Mouse (Mus musculus) mesoderm, embryonic 11.5 days (tissue): ENCODE data around the gene Adam23.

Experiments used
- DNase-seq: peaks from one replicate; pipeline ENCODE4 v3.0.0-alpha.2; 2012; ENCODE audit warnings: low read depth, low spot score

The Adam23 gene

GRCm38 (mm10) chr1:63445656-63446046 lies at the start of gene Adam23:
Gene Adam23, plus strand, starts transcription at chr1:63445891.
- peak; percentile 74 for DNase-seq

GRCm38 (mm10) chr1:63401130-63401529 lies 44.6 kb upstream of the Adam23 start:
- DNase-seq = no peak

- DNase-seq = no peak
Observed at GRCm38 (mm10) chr1:63403601-63404000, 42.1 kb upstream of the Adam23 start.

GRCm38 (mm10) chr1:63408344-63408743 lies 37.3 kb upstream of the Adam23 start:
- DNase-seq = no peak

GRCm38 (mm10) chr1:63418491-63418890 lies 27.2 kb upstream of the Adam23 start:
- no peak for DNase-seq

GRCm38 (mm10) chr1:63430668-63431067 lies 15.0 kb upstream of the Adam23 start:
- no peak for DNase-seq

GRCm38 (mm10) chr1:63431166-63431565 lies 14.5 kb upstream of the Adam23 start:
- DNase-seq = no peak

- DNase-seq = peak; percentile 26
Observed at GRCm38 (mm10) chr1:63431842-63432241, 13.8 kb upstream of the Adam23 start.

GRCm38 (mm10) chr1:63434052-63434451 lies 11.6 kb upstream of the Adam23 start:
- no peak for DNase-seq

GRCm38 (mm10) chr1:63437529-63437928 lies 8.2 kb upstream of the Adam23 start:
- no peak for DNase-seq

- DNase-seq = no peak
Observed at GRCm38 (mm10) chr1:63442186-63442585, 3.5 kb upstream of the Adam23 start.

GRCm38 (mm10) chr1:63442616-63443015 lies 3.1 kb upstream of the Adam23 start:
- DNase-seq = no peak

GRCm38 (mm10) chr1:63445149-63445609 lies 512 bp upstream of the Adam23 start:
- DNase-seq = no peak

- DNase-seq = peak; percentile 17
Observed at GRCm38 (mm10) chr1:63446047-63446704, 485 bp downstream of the Adam23 start.

- DNase-seq = no peak
Observed at GRCm38 (mm10) chr1:63446721-63447120, 1.0 kb downstream of the Adam23 start.

GRCm38 (mm10) chr1:63450091-63450490 lies 4.4 kb downstream of the Adam23 start:
- no peak for DNase-seq

- no peak for DNase-seq
Observed at GRCm38 (mm10) chr1:63453332-63453887, 7.7 kb downstream of the Adam23 start.

- peak; percentile 51 for DNase-seq
Observed at GRCm38 (mm10) chr1:63457801-63458519, 12.3 kb downstream of the Adam23 start.

GRCm38 (mm10) chr1:63459151-63459550 lies 13.5 kb downstream of the Adam23 start:
- DNase-seq = no peak

GRCm38 (mm10) chr1:63459926-63460325 lies 14.2 kb downstream of the Adam23 start:
- no peak for DNase-seq

- DNase-seq = peak; percentile 22
Observed at GRCm38 (mm10) chr1:63464441-63464840, 18.8 kb downstream of the Adam23 start.

- no peak for DNase-seq
Observed at GRCm38 (mm10) chr1:63473272-63473671, 27.6 kb downstream of the Adam23 start.

- DNase-seq = peak; percentile 17
Observed at GRCm38 (mm10) chr1:63473696-63474095, 28.0 kb downstream of the Adam23 start.
